Mouse (Mus musculus) brain, embryonic 14.5 days (tissue): ENCODE results near the gene Adamts8.

Experiments
- CTCF ChIP-seq: fragments of 200-500 bp; IDR thresholded peaks from 2 replicates; pipeline ENCODE4 v1.5.1; 2012; ENCODE audit warnings: inconsistent platforms, mild to moderate bottlenecking, moderate library complexity, borderline replicate concordance; ENCODE audit not compliant: insufficient read depth, insufficient read length; ENCODE audit errors: extremely low read depth
- POLR2A ChIP-seq: fragments of 200-500 bp; IDR thresholded peaks from 2 replicates; pipeline ENCODE4 v1.6.1; 2012; ENCODE audit warnings: mild to moderate bottlenecking, inconsistent platforms, borderline replicate concordance; ENCODE audit not compliant: poor library complexity, insufficient read depth, insufficient read length, severe bottlenecking; ENCODE audit errors: extremely low read depth

DNA sequence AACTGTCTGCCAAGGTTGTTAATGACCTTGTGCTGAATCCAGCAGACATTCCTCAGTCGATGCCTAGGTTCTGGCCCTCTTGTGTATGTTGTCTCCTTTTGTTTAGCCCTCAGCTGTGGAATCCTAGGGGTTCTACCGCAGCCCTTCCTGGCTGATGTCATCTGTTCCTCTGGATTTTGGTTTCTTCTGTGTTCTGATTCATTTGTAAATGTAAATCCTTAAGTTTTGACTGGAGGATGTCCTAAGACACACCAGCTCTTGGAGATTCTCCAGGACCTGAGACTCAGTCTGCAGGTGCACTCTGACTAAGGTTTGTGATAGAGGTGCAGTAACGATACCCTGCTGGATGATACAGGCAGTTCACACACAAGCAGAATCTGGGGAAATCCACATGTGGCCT, 27.6 kb downstream of the Adamts8 start:
- no peak for TF ChIP-seq CTCF
- TF ChIP-seq POLR2A, result no peak
